Mouse (Mus musculus) splenic B cell, adult 2 months (primary cell): ENCODE data around the gene Prss35.

Experiments used
- DNase-seq: peaks from one replicate; pipeline ENCODE4 v3.0.0-alpha.2; 2011; ENCODE audit warnings: low read depth, low spot score
- H3K27me3 ChIP-seq: 2 replicates; pipeline ENCODE4 v1.6.1; 2012; ENCODE audit warnings: mild to moderate bottlenecking, low read length, moderate library complexity, mixed read lengths; ENCODE audit not compliant: control insufficient read depth, poor library complexity, insufficient read depth, severe bottlenecking
- H3K36me3 ChIP-seq: 2 replicates; pipeline ENCODE4 v1.6.1; 2012; ENCODE audit warnings: mild to moderate bottlenecking, low read length, moderate library complexity, mixed read lengths; ENCODE audit not compliant: control insufficient read depth, poor library complexity, insufficient read depth, severe bottlenecking

Gene Prss35

GRCm38 (mm10) chr9:86799099-86799498 is 55.6 kb downstream of the Prss35 start:
- no peaks in the 10 kb centered on the region for H3K27me3 ChIP-seq
- DNase-seq = no peak
- no peaks in the 10 kb centered on the region for H3K36me3 ChIP-seq

GRCm38 (mm10) chr9:86800600-86801163 is 57.2 kb downstream of the Prss35 start:
- Histone ChIP-seq H3K36me3 (no peaks in the 10 kb centered on the region), H3K27me3 (no peaks in the 10 kb centered on the region)
- DNase-seq = no peak
